Mouse (Mus musculus): Measurements from ENCODE around the gene Prcp. TPM values are rescaled to one million over a fixed set of nuclear protein-coding genes. Genes with fewer than 3 reads are reported as not detected.
A peak's percentile ranks its signal among the peaks of the same experiment; 100 is the strongest.

The Prcp gene
- total and polyA plus RNA-seq, 3 experiments: 40.3 to 48.4 TPM; not detected in 1

DNA sequence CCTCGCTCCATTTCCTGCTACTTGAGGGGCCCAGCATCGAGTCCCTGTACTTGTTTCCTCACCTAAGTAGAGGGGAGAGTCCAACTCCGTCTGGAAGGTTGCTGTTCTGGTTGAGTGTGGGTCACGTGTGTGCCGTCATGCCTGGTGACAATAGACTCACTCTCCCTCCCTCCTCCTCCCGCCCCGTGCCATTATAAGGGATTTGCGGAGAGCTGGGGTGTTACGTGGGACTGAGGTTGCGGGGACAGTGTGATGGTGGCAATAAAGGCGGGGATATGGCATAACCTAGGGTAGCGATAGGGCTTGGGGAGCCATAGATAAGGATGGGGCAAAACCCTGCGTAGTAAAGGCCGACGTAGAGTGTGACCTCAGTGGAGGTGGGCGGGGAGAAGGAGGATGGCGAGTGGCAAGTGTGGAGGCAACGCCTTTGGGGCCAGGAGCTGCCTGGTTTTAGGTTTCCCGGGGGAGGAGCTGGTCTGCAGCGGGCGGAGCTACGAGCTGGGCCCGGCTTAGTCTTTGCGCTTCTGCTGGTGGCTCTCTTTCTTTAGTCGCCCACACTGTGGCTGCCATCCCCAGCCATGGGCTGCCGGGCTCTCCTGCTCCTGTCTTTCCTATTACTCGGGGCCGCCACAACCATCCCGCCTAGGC is 615 bp downstream of the Prcp start (continued):
- TF ChIP-seq POLR2AphosphoS5 (IDR thresholded peaks at IDR 0.05; ENCODE audit: borderline replicate concordance, low read depth, low read length): peak; percentile 37; the same call in 1 of the 2 replicates
- TF ChIP-seq ZC3H11A (IDR thresholded peaks at IDR 0.05; ENCODE audit: low read depth, low read length): no peak
- peak in 1 of 2 experiments; percentile 45; a peak in 1 of 4 replicates for TF ChIP-seq USF2 (IDR thresholded peaks at IDR 0.05; ENCODE audit: borderline replicate concordance in 1 of 2, insufficient read depth in 1 of 2, low read depth in 1 of 2, low read length in 2 of 2)
- TF ChIP-seq MYC (IDR thresholded peaks at IDR 0.05; ENCODE audit: low read depth, low read length): no peak; the same call in 1 of the 2 replicates
- TF ChIP-seq TBP (IDR thresholded peaks at IDR 0.05; ENCODE audit: low read depth, low read length): peak; percentile 94
- TF ChIP-seq RAD21 (IDR thresholded peaks at IDR 0.05; ENCODE audit: low read depth, low read length): no peak
- TF ChIP-seq MXI1 (IDR thresholded peaks at IDR 0.05; ENCODE audit: low read depth, low read length): peak; percentile 56
- peak; percentile 86 for TF ChIP-seq NELFE (IDR thresholded peaks at IDR 0.05; ENCODE audit: low read depth, low read length)
- peak; percentile 60; the same call in 1 of the 2 replicates for TF ChIP-seq RCOR1 (IDR thresholded peaks at IDR 0.05; ENCODE audit: low read depth, low read length)
- TF ChIP-seq BHLHE40 (IDR thresholded peaks at IDR 0.05; ENCODE audit: borderline replicate concordance, low read depth, low read length): peak; percentile 85
- TF ChIP-seq ZNF384 (IDR thresholded peaks at IDR 0.05; ENCODE audit: low read depth, low read length): no peak
- 0 out of 4 replicates have a peak, but pooled peaks of 1 of the 2 experiments have one; percentile 36 for TF ChIP-seq EP300 (IDR thresholded peaks at IDR 0.05; ENCODE audit: low read depth in 1 of 2, low read length in 2 of 2)
- peak; percentile 68; the same call in 1 of the 2 replicates for TF ChIP-seq SIN3A (IDR thresholded peaks at IDR 0.05; ENCODE audit: low read length)
- TF ChIP-seq JUND (IDR thresholded peaks at IDR 0.05; ENCODE audit: low read depth, low read length): no peak

DNA sequence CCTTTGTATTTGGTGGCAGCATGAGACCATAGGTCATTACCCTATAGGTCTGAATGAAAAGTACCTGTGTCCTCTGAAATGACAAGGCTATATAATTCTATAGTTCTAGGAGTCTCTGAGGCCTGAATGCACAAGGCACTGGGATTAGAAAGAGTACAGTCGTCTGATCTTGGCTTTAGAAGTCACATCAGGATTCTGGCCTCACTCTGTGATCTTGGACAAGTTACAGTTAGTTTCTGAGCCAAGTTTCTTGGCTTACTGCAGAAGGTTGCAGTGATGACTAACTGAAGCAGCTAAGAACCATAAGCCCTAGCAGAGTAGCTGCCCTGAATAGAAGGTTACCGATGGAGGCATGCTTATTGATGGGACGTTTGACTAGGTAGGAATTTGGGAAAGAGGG is 1.8 kb downstream of the Prcp start:
- Histone ChIP-seq H3K9me3 (replicated peaks; ENCODE audit: insufficient read depth, low read length) (no peaks in the 10 kb centered on the region), H3K27ac (ENCODE audit: control insufficient read depth, low read depth, low read length) (peak overlapping the region; percentile 81), H3K36me3 (ENCODE audit: control insufficient read depth in 1 of 2, insufficient read depth in 2 of 2, low read length in 2 of 2) (peaks cover 0 to 33% of the 10 kb centered on the region in 2 experiments; a peak in 2 of 4 replicates), H3K27me3 (ENCODE audit: control insufficient read depth in 1 of 2, insufficient read depth in 2 of 2, low read length in 2 of 2) (no peaks in the 10 kb centered on the region), H3K9ac (ENCODE audit: control insufficient read depth, low read depth, low read length, poor library complexity, severe bottlenecking) (peak overlapping the region; percentile 84), H3K4me3 (ENCODE audit: control insufficient read depth in 1 of 2, insufficient read depth in 1 of 2, low read depth in 2 of 2, low read length in 2 of 2) (peak overlapping the region; percentile 77 to 93), H3K4me1 (ENCODE audit: control insufficient read depth in 1 of 2, insufficient read depth in 2 of 2, low read length in 2 of 2) (peaks cover 7 to 18% of the 10 kb centered on the region in 2 experiments), H3K79me2 (ENCODE audit: control insufficient read depth, insufficient read depth, low read length, poor library complexity) (peaks cover 18% of the 10 kb centered on the region)
- peak; percentile 76 for DNase-seq (ENCODE audit: low read depth, low spot score)
- TF ChIP-seq MXI1 (IDR thresholded peaks at IDR 0.05; ENCODE audit: low read depth, low read length) (peak; percentile 40; the same call in 1 of the 2 replicates), POLR2AphosphoS2 (IDR thresholded peaks at IDR 0.05; ENCODE audit: low read length) (no peak)

DNA sequence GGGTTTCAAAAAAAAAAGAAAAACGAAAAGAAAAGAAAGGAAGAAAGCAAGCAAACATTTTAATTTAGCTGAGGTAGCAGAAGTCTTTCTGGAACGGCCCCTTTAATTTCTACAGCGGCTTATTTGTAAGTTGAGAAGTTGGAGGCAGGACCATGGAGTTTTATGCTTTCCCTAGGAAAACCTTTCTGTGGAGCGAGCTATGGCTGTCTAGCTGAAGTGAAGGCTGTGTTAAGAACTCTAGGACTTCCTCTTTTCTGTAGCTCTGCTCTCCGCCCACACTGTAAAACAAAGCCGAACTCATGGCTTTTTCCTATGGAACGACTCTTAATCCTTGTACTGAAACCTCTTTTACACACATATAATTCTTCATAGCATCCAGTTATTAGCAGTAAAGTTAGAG is 2.3 kb downstream of the Prcp start:
- DNase-seq (ENCODE audit: low read depth, low spot score): peak; percentile 80
- H3K27me3 ChIP-seq (ENCODE audit: control insufficient read depth in 1 of 2, insufficient read depth in 2 of 2, low read length in 2 of 2): no peaks in the 10 kb centered on the region
- H3K79me2 ChIP-seq (ENCODE audit: control insufficient read depth, insufficient read depth, low read length, poor library complexity): peaks cover 15% of the 10 kb centered on the region
- H3K9me3 ChIP-seq (replicated peaks; ENCODE audit: insufficient read depth, low read length): no peaks in the 10 kb centered on the region
- peaks cover 0 to 29% of the 10 kb centered on the region in 2 experiments; a peak in 2 of 4 replicates for H3K36me3 ChIP-seq (ENCODE audit: control insufficient read depth in 1 of 2, insufficient read depth in 2 of 2, low read length in 2 of 2)
- H3K9ac ChIP-seq (ENCODE audit: control insufficient read depth, low read depth, low read length, poor library complexity, severe bottlenecking): peak overlapping the region; percentile 84
- H3K27ac ChIP-seq (ENCODE audit: control insufficient read depth, low read depth, low read length): peak overlapping the region; percentile 81
- peaks cover 2 to 14% of the 10 kb centered on the region in 2 experiments for H3K4me1 ChIP-seq (ENCODE audit: control insufficient read depth in 1 of 2, insufficient read depth in 2 of 2, low read length in 2 of 2)
- TF ChIP-seq ZNF384 (IDR thresholded peaks at IDR 0.05; ENCODE audit: low read depth, low read length) (peak; percentile 54; the same call in 1 of the 2 replicates), ETS1 (IDR thresholded peaks at IDR 0.05; ENCODE audit: low read depth, low read length) (peak; percentile 22; the same call in 1 of the 2 replicates), NELFE (IDR thresholded peaks at IDR 0.05; ENCODE audit: low read depth, low read length) (peak; percentile 48; the same call in 1 of the 2 replicates), POLR2A (IDR thresholded peaks at IDR 0.05; ENCODE audit: control insufficient read depth in 1 of 2, insufficient read depth in 1 of 2, low read depth in 1 of 2, low read length in 2 of 2, poor library complexity in 1 of 2) (peak in 1 of 2 experiments; percentile 54; a peak in 1 of 4 replicates), EP300 (IDR thresholded peaks at IDR 0.05; ENCODE audit: low read depth in 1 of 2, low read length in 2 of 2) (peak in 1 of 2 experiments; percentile 54; a peak in 1 of 4 replicates), USF1 (IDR thresholded peaks at IDR 0.05; ENCODE audit: low read depth, low read length) (no peak), MYC (IDR thresholded peaks at IDR 0.05; ENCODE audit: low read depth, low read length) (0 out of 2 replicates have a peak, but pooled peaks have one; percentile 58), MEF2A (IDR thresholded peaks at IDR 0.05; ENCODE audit: extremely low read depth, insufficient replicate concordance, low read depth, low read length, poor library complexity, severe bottlenecking) (no peak), TBP (IDR thresholded peaks at IDR 0.05; ENCODE audit: low read depth, low read length) (peak; percentile 65; the same call in 1 of the 2 replicates), BHLHE40 (IDR thresholded peaks at IDR 0.05; ENCODE audit: borderline replicate concordance, low read depth, low read length) (no peak), SIN3A (IDR thresholded peaks at IDR 0.05; ENCODE audit: low read length) (peak; percentile 38), HCFC1 (IDR thresholded peaks at IDR 0.05; ENCODE audit: low read depth, low read length) (0 out of 2 replicates have a peak, but pooled peaks have one; percentile 26), MXI1 (IDR thresholded peaks at IDR 0.05; ENCODE audit: low read depth, low read length) (peak; percentile 39; the same call in 1 of the 2 replicates), CHD2 (IDR thresholded peaks at IDR 0.05; ENCODE audit: low read length) (no peak)
- peak overlapping the region; percentile 77 to 93 for H3K4me3 ChIP-seq (ENCODE audit: control insufficient read depth in 1 of 2, insufficient read depth in 1 of 2, low read depth in 2 of 2, low read length in 2 of 2)
